Mouse (Mus musculus) T-cell, adult 2 months (primary cell): ENCODE data around the gene Ywhae.
A peak's percentile ranks its signal among the peaks of the same experiment; 100 is the strongest.
"Not testable (repeated sequence)": the region's sequence is repeated elsewhere in the genome, so short reads cannot be mapped to it uniquely, and the experiment has no call there.

ENCODE experiments used
- DNase-seq: peaks from one replicate; pipeline ENCODE4 v3.0.0; 2022; ENCODE audit warnings: low spot score

Gene Ywhae

GRCm38 (mm10) chr11:75732434-75733226, at the start of gene Ywhae:
TSS of gene Ywhae (plus strand) at chr11:75732869.
- peak; percentile 86 for DNase-seq

DNA sequence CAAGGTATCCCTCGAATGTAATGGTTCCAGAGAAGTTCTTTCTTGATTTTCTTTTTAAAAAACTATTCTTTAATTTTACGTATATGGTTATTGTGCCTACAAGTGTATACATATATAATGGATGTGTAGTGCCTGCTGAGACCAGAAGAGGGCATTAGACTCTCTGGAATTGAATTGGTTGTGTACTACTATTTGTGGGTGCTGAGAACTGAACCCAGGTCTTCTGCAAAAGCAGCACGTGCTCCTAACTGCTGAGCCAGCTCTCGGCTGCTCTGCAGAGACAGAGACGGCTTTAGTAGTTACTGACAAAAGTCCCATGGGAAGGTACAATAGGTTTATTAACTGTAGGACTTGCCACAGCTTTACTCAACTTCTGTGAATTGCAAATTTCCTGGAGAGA, 48.2 kb upstream of the Ywhae start:
- no peak for DNase-seq

DNA sequence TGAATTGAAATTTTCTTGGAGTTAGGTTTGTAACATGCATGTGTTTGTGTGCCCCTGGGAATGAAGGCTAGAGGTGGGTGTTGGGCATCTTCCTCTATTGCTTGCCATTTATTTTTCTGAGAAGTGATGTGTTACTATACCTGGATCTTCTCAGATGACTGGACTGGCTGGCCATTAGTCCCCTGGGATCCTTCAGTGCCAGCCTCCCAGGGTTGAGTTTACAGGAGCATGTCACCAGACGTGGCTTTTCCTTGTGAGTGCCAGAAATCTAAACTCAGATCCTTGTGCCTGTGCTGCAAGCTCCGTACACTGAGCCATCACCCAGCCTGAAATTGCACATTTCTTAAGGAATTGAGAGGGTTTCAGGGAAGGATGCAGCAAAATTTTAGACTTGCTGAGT, 47.7 kb upstream of the Ywhae start:
- DNase-seq, result no peak

- DNase-seq, result no peak
These were observed 45.2 kb upstream of the Ywhae start for GRCm38 (mm10) chr11:75687343-75687993.

GRCm38 (mm10) chr11:75688132-75688531, 44.5 kb upstream of the Ywhae start:
- DNase-seq, result no peak

DNA sequence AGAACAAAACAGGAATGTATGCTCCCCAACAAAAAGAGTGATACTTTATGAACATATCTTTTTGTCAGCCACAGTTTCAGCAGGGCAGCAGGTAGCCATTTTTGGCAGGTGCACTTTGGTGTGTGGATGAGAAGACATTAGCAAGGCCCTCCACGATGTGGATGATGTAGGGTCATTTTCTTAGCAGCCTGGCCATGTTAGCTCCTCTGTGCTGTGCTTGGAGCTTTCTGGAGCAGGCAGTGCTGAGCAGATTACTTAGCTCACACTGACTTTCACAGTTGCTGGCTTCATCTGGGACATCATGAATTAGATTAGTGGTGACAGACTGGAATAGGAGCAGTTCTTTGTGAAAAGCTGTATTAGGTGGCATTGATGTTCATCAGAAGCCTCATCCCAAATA, 42.7 kb upstream of the Ywhae start:
- DNase-seq, result no peak

DNA sequence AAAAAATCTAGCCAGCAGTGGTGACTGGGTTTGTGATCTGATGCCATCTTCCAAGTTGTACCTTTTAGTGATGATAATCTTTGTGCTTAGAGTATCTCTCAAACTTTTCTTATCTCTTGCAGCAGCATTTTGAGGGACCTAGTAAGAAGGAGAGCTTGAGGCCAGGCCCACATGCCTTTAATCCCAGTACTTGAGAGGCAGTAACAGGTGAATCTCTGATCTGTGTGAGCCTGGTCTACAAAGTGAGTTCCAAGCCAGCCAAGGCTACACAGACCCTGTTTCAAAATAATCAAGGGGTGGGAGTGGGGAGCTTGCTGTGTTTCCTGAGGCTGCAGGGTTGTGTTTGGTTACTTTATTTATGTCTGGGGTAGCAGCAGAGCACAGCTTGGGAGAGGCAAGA, 41.6 kb upstream of the Ywhae start:
- no peak for DNase-seq

DNA sequence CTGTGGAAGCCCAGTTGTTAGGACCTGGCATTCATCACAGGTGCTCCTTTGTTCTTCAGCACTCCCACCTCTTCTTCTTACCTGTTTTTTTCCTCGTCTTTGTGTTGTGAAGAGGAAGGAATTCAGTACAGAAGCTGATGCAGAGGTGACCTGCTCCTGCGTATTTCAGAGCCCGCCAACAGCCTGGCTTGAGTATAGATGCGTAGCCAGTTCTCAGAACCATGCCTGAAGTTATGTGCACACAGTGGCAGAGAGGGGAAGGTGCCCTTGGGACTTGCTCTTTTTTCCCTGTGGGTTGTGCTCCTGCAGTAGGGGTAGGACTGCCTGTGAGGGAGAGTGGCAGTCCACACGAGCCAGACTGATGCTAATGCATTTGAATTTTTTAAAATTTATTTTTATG, 39.1 kb upstream of the Ywhae start:
- DNase-seq, result no peak

DNA sequence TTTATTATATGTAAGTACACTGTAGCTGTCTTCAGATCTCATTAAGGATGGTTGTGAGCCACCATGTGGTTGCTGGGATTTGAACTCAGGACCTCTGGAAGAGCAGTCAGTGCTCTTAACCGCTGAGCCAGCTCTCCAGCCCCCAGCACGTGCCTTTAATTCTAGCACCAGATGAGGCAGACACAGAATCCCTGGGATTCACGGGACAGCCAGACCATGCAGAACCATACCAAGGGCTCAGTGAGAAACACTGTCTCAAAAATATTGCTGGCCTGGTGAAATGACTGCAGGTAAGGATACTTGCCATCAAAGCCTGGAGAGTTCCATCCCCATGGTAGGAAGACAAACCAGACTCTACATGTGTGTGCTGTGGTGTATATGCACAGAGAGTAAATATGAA, 35.2 kb upstream of the Ywhae start:
- not testable (repeated sequence) for DNase-seq

GRCm38 (mm10) chr11:75700557-75700956, 32.1 kb upstream of the Ywhae start:
- DNase-seq, result no peak

GRCm38 (mm10) chr11:75702761-75703160, 29.9 kb upstream of the Ywhae start:
- no peak for DNase-seq

DNA sequence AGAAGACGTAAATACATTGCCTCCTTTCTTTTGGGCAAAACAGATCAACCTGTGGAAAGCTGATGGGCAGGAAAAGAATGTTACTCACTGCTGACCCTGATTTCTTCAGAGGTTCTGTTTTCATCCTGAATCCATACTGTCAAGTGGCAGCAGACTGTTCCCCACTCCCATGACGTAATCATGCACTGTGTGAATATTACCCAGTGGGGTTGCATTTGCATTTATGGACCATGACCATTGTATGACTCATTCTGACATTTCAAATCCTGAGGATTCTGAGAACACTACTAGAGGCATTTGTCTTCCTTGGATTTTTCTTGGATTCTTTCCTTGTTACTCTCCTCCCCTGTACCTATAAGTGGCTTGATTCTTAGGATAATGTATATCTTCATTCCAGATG, 28.9 kb upstream of the Ywhae start:
- DNase-seq, result no peak

- peak; percentile 49 for DNase-seq
These were observed 18.7 kb upstream of the Ywhae start for GRCm38 (mm10) chr11:75713949-75714348.

DNA sequence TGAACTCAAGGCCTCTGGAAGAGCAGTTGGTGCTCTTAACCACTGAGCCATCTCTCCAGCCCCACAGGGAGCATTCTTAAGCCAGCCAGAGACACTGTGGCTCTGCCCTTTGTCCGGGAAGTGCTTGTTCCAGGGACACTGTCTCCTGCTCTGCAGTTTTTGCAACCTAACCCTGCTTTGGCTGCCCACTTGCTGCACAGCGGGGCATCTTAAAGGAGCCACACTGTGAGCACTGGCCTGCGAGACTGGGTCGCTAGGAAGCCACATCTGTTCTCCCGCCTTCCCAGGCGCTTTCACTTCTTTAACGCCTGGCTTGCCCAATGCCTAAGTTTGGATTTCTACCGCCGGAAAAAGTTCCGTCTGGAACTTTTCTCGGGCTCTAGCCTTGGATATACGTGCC, 17.1 kb upstream of the Ywhae start:
- no peak for DNase-seq

DNA sequence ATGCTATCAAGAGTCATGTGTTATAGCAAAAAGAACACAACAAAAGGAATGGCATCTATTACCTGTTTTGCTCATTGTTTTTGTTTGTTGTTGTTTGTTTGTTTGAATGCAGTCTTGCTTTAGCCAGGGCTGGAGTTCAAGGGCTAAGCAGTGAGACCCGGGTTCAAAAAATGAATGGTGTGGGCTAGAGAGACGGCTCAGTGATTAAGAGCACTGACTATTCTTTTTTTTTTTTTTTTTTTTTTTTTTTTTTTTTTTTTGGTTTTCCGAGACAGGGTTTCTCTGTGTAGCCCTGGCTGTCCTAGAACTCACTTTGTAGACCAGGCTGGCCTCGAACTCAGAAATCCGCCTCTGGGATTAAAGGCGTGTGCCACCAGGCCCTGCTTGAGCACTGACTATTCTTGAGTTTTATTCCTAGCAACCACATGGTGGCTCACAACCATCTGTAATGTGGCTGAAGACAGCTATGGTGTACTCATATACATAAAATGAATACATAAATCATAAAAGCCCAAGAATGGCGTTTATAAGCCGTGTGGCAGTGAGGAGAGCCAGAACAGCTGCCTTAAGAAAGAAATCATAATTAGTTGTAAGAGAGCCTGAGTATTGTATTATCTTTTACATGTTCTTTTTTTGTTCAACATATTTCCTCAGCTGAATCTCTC, 15.9 kb upstream of the Ywhae start:
- no peak for DNase-seq

DNA sequence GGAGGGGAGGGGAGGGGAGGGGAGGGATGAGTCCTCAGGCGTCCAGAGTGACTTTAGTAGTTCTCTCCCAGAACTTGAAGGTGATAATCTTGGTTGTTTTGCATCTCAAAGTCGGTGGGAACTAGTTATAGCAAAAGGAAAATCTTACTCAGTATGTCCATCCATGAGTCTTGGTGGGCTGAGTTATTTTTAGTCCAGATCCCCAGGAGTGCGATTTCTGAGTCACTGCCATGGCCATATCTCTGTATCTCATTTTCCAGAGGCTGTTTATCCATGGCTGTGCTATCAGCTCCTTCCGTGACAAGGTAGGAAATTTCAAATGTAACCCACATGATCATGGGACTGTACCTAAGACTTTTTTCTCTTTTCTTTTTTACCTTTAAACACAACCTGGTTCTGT, 10.3 kb upstream of the Ywhae start:
- no peak for DNase-seq

DNA sequence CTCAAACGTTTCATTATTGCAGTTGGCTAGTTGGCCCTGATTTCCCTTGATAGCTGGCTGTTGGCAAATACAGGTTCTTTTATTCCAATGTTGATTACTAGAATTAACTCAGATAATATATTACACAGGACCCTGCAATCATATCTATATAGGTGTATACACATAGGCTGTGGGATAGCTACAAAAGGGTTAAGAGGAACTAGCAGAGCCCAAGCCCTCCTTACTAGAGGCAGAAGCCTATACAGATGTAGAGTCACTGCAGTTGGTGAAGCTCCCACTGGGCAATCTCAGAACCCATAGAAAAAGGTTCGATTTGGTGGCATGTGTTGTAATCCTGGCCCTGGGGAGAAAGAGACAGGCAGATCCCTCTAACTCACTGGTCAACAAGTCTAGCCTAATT, 5.5 kb upstream of the Ywhae start:
- no peak for DNase-seq

DNA sequence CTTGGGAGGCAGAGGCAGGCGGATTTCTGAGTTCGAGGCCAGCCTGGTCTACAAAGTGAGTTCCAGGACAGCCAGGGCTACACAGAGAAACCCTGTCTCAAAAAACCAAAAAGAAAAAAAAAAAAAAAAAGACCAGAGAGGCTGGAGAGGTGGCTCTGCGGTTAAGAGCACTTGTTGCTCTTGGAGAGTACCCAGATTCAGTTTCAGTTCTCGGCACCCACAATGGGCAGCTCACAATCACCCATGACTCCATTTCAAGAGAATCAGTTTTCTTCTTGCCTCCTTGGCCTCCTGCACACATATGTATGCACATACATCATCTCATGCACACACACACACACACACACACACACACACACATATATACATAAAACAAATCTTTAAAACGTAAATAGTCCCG, 5.0 kb upstream of the Ywhae start:
- DNase-seq, result not testable (repeated sequence)

GRCm38 (mm10) chr11:75733227-75733940, 715 bp downstream of the Ywhae start:
- peak; percentile 61 for DNase-seq

DNA sequence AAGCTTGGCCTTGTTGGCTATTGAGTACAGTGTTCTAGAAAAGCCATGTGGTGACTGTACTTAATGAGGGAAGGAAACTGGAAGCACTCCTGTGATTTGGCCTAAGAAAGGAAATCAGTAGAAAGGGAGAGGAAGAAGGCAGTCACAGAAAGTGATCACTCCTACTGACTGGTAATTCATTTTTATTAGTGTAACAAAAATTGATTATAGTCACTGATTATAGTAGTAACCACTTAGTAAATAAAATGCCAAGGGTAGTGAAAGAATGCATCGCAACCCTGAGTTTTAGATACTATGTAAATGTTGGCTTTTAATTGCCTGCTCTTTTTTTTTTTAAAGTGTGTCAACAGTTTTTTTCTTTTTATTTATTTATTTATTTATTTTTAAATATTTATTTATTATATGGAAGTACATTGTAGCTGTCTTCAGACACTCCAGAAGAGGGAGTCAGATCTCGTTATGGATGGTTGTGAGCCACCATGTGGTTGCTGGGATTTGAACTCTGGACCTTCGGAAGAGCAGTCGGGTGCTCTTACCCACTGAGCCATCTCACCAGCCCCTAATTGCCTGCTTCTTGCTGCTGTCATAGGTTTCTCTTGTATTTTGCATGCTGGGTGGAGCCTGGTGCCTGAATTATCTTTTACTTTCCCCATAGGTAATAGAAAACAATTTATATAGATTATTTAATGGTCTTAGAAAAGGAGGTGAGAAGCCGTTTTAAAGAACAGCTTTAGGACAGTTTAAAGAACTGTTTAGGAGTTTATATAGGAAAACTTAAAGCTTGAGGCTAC, 3.0 kb downstream of the Ywhae start:
- no peak for DNase-seq

DNA sequence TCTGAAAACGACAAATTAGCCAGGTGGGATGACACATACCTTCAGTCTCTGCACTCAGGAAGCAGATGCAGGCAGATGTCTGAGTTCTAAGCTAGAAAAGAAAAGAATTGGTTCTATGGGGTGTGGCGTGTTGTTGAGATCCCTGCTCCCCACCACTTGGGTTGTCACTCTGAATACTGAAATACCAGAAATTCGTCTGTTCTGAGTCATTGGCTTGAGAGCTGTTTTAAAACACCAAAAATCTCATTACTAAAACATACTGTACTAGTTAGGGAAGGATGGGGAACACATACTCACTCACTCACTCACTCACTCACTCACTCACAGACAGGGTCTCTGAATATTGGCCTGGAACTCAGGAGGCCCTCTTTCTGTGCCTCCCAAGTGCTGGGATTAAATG, 4.3 kb downstream of the Ywhae start:
- no peak for DNase-seq
